Mouse (Mus musculus) midbrain, embryonic 12.5 days (tissue): ENCODE measurements around the gene Pga5. TPM values are rescaled to one million over a fixed set of nuclear protein-coding genes. Genes with fewer than 3 reads are reported as not detected.

Source experiments
- ATAC-seq: fragments of 200-750 bp; cut with Nextera tagmentation; 2 replicates; pipeline ENCODE4 v1.8.0; 2017; ENCODE audit warnings: low read depth, moderate TSS enrichment, moderate library complexity; ENCODE audit not compliant: low FRiP score
- H3K27ac ChIP-seq: fragments of 300-500 bp; sonication (generic); replicated peaks from 2 replicates; pipeline ENCODE4 v1.5.1; 2016; ENCODE audit warnings: mild to moderate bottlenecking
- H3K27me3 ChIP-seq: fragments of 300-500 bp; sonication (generic); 2 replicates; pipeline ENCODE4 v1.6.1; 2016; ENCODE audit warnings: mild to moderate bottlenecking
- H3K36me3 ChIP-seq: fragments of 300-500 bp; sonication (generic); 2 replicates; pipeline ENCODE4 v1.6.1; 2016
- H3K4me1 ChIP-seq: fragments of 300-500 bp; sonication (generic); 2 replicates; pipeline ENCODE4 v1.6.1; 2016
- H3K4me2 ChIP-seq: fragments of 300-500 bp; sonication (generic); replicated peaks from 2 replicates; pipeline ENCODE4 v1.6.1; 2016; ENCODE audit warnings: mild to moderate bottlenecking, moderate library complexity
- H3K4me3 ChIP-seq: fragments of 300-500 bp; sonication (generic); 2 replicates; pipeline ENCODE4 v1.5.1; 2016; ENCODE audit warnings: mild to moderate bottlenecking
- H3K9ac ChIP-seq: fragments of 300-500 bp; sonication (generic); replicated peaks from 2 replicates; pipeline ENCODE4 v1.6.1; 2016; ENCODE audit warnings: mild to moderate bottlenecking, moderate library complexity
- H3K9me3 ChIP-seq: fragments of 300-500 bp; sonication (generic); 2 replicates; pipeline ENCODE4 v1.6.1; 2016; ENCODE audit warnings: mild to moderate bottlenecking
- WGBS: fragments of 180-500 bp; shearing (Covaris S2); methylation state at CpG from one replicate; pipeline ENCODE4 v1.1.7; 2016; 5-methylcytosine and 5-hydroxymethylcytosine counted together
- polyA plus RNA-seq: library from polyadenylated mRNA; unstranded; fragments of >200 nt; fragmentation: Nextera tagmentation; extraction: Ambion mirVana; gene quantifications from 2 replicates; pipeline ENCODE4 v1.2.1, GENCODE M21; 2016

Pga5 gene
- polyA plus RNA-seq, 1 experiment from 2014 or later: not detected

GRCm38 (mm10) chr19:10685081-10685480 is 7.2 kb upstream of the Pga5 start:
- no peak overlapping the region for H3K9ac ChIP-seq
- peaks cover 18% of the 10 kb centered on the region for H3K4me1 ChIP-seq
- no peaks in the 10 kb centered on the region for H3K9me3 ChIP-seq
- 91% methylated on average over 9 of the region's 9 CpGs for WGBS
- H3K4me3 ChIP-seq: no peak overlapping the region
- H3K27ac ChIP-seq: no peak overlapping the region
- H3K4me2 ChIP-seq: no peak overlapping the region
- no peaks in the 10 kb centered on the region; the same call in 1 of the 2 replicates for H3K27me3 ChIP-seq
- H3K36me3 ChIP-seq: no peaks in the 10 kb centered on the region
- no peak for ATAC-seq

GRCm38 (mm10) chr19:10681571-10681970 is 3.7 kb upstream of the Pga5 start:
- no peaks in the 10 kb centered on the region for H3K9me3 ChIP-seq
- H3K27me3 ChIP-seq: no peaks in the 10 kb centered on the region; the same call in 1 of the 2 replicates
- no peak overlapping the region for H3K4me2 ChIP-seq
- H3K4me1 ChIP-seq: no peaks in the 10 kb centered on the region
- 73% methylated on average over 4 of the region's 4 CpGs for WGBS
- no peak overlapping the region for H3K27ac ChIP-seq
- no peak for ATAC-seq
- H3K9ac ChIP-seq: no peak overlapping the region
- no peak overlapping the region for H3K4me3 ChIP-seq
- H3K36me3 ChIP-seq: no peaks in the 10 kb centered on the region

- 83% methylated on average over 1 of the region's 1 CpGs for WGBS
- Histone ChIP-seq H3K9ac (no peak overlapping the region), H3K27ac (no peak overlapping the region), H3K4me3 (no peak overlapping the region), H3K27me3 (no peaks in the 10 kb centered on the region; the same call in 1 of the 2 replicates), H3K9me3 (no peaks in the 10 kb centered on the region), H3K4me2 (no peak overlapping the region), H3K4me1 (no peaks in the 10 kb centered on the region), H3K36me3 (no peaks in the 10 kb centered on the region)
- ATAC-seq: peak; percentile 38; the same call in 1 of the 2 replicates
Measured at GRCm38 (mm10) chr19:10678772-10679067, 849 bp upstream of the Pga5 start.

- ATAC-seq: no peak
- WGBS: 86% methylated on average over 16 of the region's 16 CpGs
- Histone ChIP-seq H3K27ac (no peak overlapping the region), H3K9me3 (no peaks in the 10 kb centered on the region), H3K4me2 (no peak overlapping the region), H3K36me3 (no peaks in the 10 kb centered on the region), H3K4me1 (no peaks in the 10 kb centered on the region), H3K27me3 (no peaks in the 10 kb centered on the region), H3K9ac (no peak overlapping the region), H3K4me3 (no peak overlapping the region)
Measured at GRCm38 (mm10) chr19:10676656-10677055, 1.2 kb downstream of the Pga5 start.

GRCm38 (mm10) chr19:10673275-10673674 is 4.6 kb downstream of the Pga5 start:
- no peaks in the 10 kb centered on the region for H3K9me3 ChIP-seq
- no peak overlapping the region for H3K27ac ChIP-seq
- WGBS: 63% methylated on average over 1 of the region's 1 CpGs
- no peaks in the 10 kb centered on the region for H3K4me1 ChIP-seq
- no peaks in the 10 kb centered on the region for H3K36me3 ChIP-seq
- no peak overlapping the region for H3K4me2 ChIP-seq
- 0 out of 2 replicates have a peak overlapping the region, but pooled peaks have one; percentile 6 for H3K9ac ChIP-seq
- no peak overlapping the region for H3K4me3 ChIP-seq
- no peaks in the 10 kb centered on the region; the same call in 1 of the 2 replicates for H3K27me3 ChIP-seq
- no peak for ATAC-seq

GRCm38 (mm10) chr19:10671854-10672417 is 5.9 kb downstream of the Pga5 start:
- Histone ChIP-seq H3K4me2 (no peak overlapping the region), H3K27me3 (no peaks in the 10 kb centered on the region; the same call in 1 of the 2 replicates), H3K9me3 (no peaks in the 10 kb centered on the region), H3K27ac (no peak overlapping the region), H3K36me3 (no peaks in the 10 kb centered on the region), H3K4me3 (no peak overlapping the region), H3K4me1 (no peaks in the 10 kb centered on the region), H3K9ac (no peak overlapping the region)
- 74% methylated on average over 9 of the region's 9 CpGs for WGBS
- ATAC-seq: no peak

GRCm38 (mm10) chr19:10671319-10671718 is 6.6 kb downstream of the Pga5 start:
- Histone ChIP-seq H3K27me3 (no peaks in the 10 kb centered on the region; the same call in 1 of the 2 replicates), H3K9ac (no peak overlapping the region), H3K4me1 (no peaks in the 10 kb centered on the region), H3K9me3 (no peaks in the 10 kb centered on the region), H3K36me3 (no peaks in the 10 kb centered on the region), H3K27ac (no peak overlapping the region), H3K4me2 (no peak overlapping the region), H3K4me3 (no peak overlapping the region)
- WGBS: 85% methylated on average over 4 of the region's 4 CpGs
- ATAC-seq: 0 out of 2 replicates have a peak, but pooled peaks have one; percentile 9

- Histone ChIP-seq H3K4me2 (no peak overlapping the region), H3K4me1 (no peaks in the 10 kb centered on the region), H3K9ac (no peak overlapping the region), H3K27me3 (no peaks in the 10 kb centered on the region; the same call in 1 of the 2 replicates), H3K27ac (no peak overlapping the region), H3K9me3 (no peaks in the 10 kb centered on the region), H3K36me3 (no peaks in the 10 kb centered on the region), H3K4me3 (no peak overlapping the region)
- WGBS: 22% methylated on average over 2 of the region's 2 CpGs
- ATAC-seq: peak; percentile 62; the same call in 1 of the 2 replicates
Measured at GRCm38 (mm10) chr19:10665499-10665898, 12.4 kb downstream of the Pga5 start.

- Histone ChIP-seq H3K9ac (no peak overlapping the region), H3K4me3 (no peak overlapping the region), H3K27ac (no peak overlapping the region), H3K9me3 (no peaks in the 10 kb centered on the region), H3K27me3 (no peaks in the 10 kb centered on the region), H3K4me1 (no peaks in the 10 kb centered on the region), H3K36me3 (no peaks in the 10 kb centered on the region), H3K4me2 (no peak overlapping the region)
- 61% methylated on average over 3 of the region's 3 CpGs for WGBS
- ATAC-seq: no peak; the same call in 1 of the 2 replicates
Measured at GRCm38 (mm10) chr19:10665093-10665492, 12.8 kb downstream of the Pga5 start.

GRCm38 (mm10) chr19:10662665-10663064 is 15.2 kb downstream of the Pga5 start:
- Histone ChIP-seq H3K27me3 (no peaks in the 10 kb centered on the region), H3K9ac (no peak overlapping the region), H3K36me3 (no peaks in the 10 kb centered on the region), H3K27ac (no peak overlapping the region), H3K4me1 (no peaks in the 10 kb centered on the region), H3K4me2 (no peak overlapping the region), H3K9me3 (no peaks in the 10 kb centered on the region), H3K4me3 (no peak overlapping the region)
- WGBS: 90% methylated on average over 3 of the region's 3 CpGs
- ATAC-seq: no peak

GRCm38 (mm10) chr19:10661919-10662318 is 16.0 kb downstream of the Pga5 start:
- H3K36me3 ChIP-seq: no peaks in the 10 kb centered on the region
- no peaks in the 10 kb centered on the region for H3K27me3 ChIP-seq
- 74% methylated on average over 2 of the region's 2 CpGs for WGBS
- no peak overlapping the region for H3K27ac ChIP-seq
- ATAC-seq: no peak
- no peak overlapping the region for H3K9ac ChIP-seq
- H3K4me1 ChIP-seq: no peaks in the 10 kb centered on the region
- no peaks in the 10 kb centered on the region for H3K9me3 ChIP-seq
- no peak overlapping the region for H3K4me3 ChIP-seq
- no peak overlapping the region for H3K4me2 ChIP-seq

- WGBS: 74% methylated on average over 5 of the region's 5 CpGs
- ATAC-seq: no peak
Measured at GRCm38 (mm10) chr19:10661373-10661772, 16.5 kb downstream of the Pga5 start.

GRCm38 (mm10) chr19:10658406-10658805 is 19.5 kb downstream of the Pga5 start:
- Histone ChIP-seq H3K27me3 (no peaks in the 10 kb centered on the region), H3K4me1 (no peaks in the 10 kb centered on the region), H3K36me3 (no peaks in the 10 kb centered on the region), H3K9ac (no peak overlapping the region; the same call in 1 of the 2 replicates), H3K4me3 (no peak overlapping the region), H3K4me2 (no peak overlapping the region), H3K27ac (no peak overlapping the region), H3K9me3 (no peaks in the 10 kb centered on the region)
- 78% methylated on average over 2 of the region's 2 CpGs for WGBS
- ATAC-seq: no peak

More at GRCm38 (mm10) chr19:10661373-10661772, 16.5 kb downstream of the Pga5 start:
- Histone ChIP-seq H3K27me3 (no peaks in the 10 kb centered on the region), H3K4me3 (no peak overlapping the region), H3K36me3 (no peaks in the 10 kb centered on the region), H3K27ac (no peak overlapping the region), H3K9ac (no peak overlapping the region), H3K4me2 (no peak overlapping the region), H3K9me3 (no peaks in the 10 kb centered on the region), H3K4me1 (no peaks in the 10 kb centered on the region)
